Mouse (Mus musculus) left cerebral cortex, adult 2 months (tissue): ENCODE measurements around the gene Zkscan1. TPM values are rescaled to one million over a fixed set of nuclear protein-coding genes. Genes with fewer than 3 reads are reported as not detected.

ENCODE experiments used
- DNase-seq, 2 experiments: peaks; one replicate each; pipeline ENCODE4 v3.0.0; 2021 to 2022; ENCODE audit warnings: low spot score in 2 of 2, mixed read lengths in 1 of 2; ENCODE audit errors: extremely low spot score in 1 of 2
- H3K27ac ChIP-seq: fragments of 200-600 bp; 2 replicates; pipeline ENCODE4 v1.8.1; 2022
- H3K4me3 ChIP-seq: fragments of 200-600 bp; 2 replicates; pipeline ENCODE4 v1.8.1; 2022
- CTCF ChIP-seq: fragments of 200-600 bp; IDR thresholded peaks from 2 replicates; pipeline ENCODE4 v1.8.1; 2022; ENCODE audit warnings: antibody characterized with exemption, mild to moderate bottlenecking, moderate library complexity
- intact Hi-C: fragments of 180-260 bp; cut with DNase I; formaldehyde crosslinking; loops from one replicate; pipeline ENCODE4 v1.15.1; 2025
- total RNA-seq, 2 experiments: library from RNA; stranded (reverse); gene quantifications; 2 replicates each; pipeline ENCODE4 v1.2.3; 2021

Zkscan1 gene
- total RNA-seq, 2 experiments from 2014 or later: 39.1 to 42.2 TPM

GRCm38 (mm10) chr5:138118041-138118440 lies 33.2 kb downstream of the Zkscan1 start:
- Histone ChIP-seq H3K27ac (no peak overlapping the region), H3K4me3 (peak overlapping the region; percentile 79; the same call in 1 of the 2 replicates)
- intact Hi-C loops: loop anchor here (10.0 kb wide), 1 partner anchor 333 kb away; the partner anchor contains the start of genes Mepce and Zcwpw1
- TF ChIP-seq CTCF: peak; percentile 11
- no peak for DNase-seq

DNA sequence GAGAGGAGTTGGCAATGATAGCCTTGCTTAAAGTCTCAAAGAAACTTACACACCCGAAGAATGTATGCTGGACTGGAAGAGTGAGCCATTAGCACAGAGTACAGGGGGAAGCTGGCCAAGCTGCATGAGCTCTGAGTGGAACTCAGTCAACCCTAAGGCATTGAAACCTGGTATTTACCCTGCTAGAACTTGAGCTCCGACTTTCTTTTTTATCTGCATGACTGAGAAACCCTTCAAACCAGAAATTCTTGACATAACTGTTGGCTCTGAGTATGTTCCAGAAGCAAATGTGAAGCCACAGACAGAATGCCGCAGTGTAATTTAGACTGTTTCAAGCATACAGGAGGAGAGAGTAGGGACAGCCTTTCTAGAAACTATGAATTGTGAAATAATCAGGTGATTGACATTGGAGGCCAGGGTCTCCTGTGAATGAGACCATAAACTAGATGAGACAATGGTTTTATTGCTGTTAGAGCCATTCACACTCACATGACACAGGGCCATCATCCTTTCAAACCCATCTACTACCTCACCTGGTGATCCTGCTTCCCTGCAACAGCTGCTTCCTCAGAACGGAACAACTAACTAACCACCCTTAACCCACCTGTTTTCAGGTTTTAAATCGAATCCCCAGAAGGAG lies 47.7 kb downstream of the Zkscan1 start:
- intact Hi-C loops: no loop called here
- DNase-seq: no peak
- no peak for TF ChIP-seq CTCF
- Histone ChIP-seq H3K27ac (no peak overlapping the region), H3K4me3 (no peak overlapping the region)

DNA sequence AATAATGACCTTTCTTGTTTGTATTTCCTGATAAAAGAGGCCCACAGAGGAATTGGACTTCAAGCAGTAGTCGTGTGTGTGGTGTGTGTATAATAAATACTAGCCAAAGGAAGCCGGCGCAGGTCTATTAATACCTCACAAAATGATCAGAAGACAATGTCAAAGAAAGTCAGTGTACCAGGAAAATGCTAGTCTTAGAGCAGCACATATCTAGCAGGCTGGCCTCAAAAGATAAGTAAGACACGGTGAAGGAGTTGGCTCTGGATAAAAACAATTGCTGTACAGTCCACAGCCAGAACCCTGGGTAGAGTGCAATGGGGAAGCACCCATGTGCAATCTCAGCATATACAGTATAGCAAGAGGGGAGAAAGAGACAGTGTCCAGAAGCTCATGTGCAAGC lies 52.4 kb downstream of the Zkscan1 start:
- Histone ChIP-seq H3K27ac (no peak overlapping the region), H3K4me3 (no peak overlapping the region)
- DNase-seq: no peak
- intact Hi-C loops: loop anchor here (2.0 kb wide), 1 partner anchor 250 kb away; no protein-coding TSS in a partner anchor
- no peak for TF ChIP-seq CTCF

GRCm38 (mm10) chr5:138137935-138138549 lies 53.2 kb downstream of the Zkscan1 start:
- no peak overlapping the region for H3K4me3 ChIP-seq
- intact Hi-C loops: loop anchor here (2.0 kb wide), 1 partner anchor 251 kb away; no protein-coding TSS in a partner anchor
- peak; percentile 64 for TF ChIP-seq CTCF
- no peak for DNase-seq
- H3K27ac ChIP-seq: no peak overlapping the region

DNA sequence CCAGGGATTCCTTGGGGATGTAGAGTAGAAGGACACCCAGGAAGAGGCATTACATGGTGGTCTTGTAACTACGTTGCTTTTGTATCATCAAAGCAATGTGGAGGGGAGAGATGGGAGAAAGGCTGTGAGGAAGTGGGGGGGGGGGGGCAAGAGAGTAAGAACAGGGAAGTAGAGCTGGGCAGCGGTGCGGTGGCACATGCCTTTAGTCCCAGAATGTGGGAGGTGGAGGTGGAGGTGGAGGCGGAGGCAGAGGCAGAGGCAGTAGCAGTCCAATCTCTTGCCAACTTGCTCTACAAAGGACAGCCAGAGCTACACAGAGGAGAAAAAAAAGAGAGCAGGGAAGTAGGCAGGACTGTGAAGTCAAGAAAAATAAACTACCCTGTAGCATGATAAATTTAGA lies 53.7 kb downstream of the Zkscan1 start:
- no peak for DNase-seq
- TF ChIP-seq CTCF: no peak
- H3K27ac ChIP-seq: no peak overlapping the region
- intact Hi-C loops: no loop called here
- no peak overlapping the region for H3K4me3 ChIP-seq

DNA sequence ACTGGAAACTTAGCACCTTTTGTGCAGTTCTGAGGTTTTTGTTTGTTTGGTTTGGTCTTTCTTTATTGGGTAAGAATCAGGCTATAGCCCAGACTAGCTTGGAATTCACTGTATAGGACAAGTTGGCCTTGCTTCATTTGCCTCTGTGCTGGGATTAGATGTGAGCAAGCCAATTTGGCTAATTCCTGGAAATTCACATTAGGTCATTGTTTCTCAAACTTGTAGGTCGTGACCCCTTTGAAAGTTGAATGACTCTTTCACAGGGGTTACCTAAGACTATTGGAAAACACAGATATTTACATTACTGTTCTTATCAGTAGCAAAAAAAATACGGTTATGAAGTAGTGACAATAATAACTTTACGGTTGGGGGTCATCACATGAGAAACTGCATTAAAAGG lies 69.5 kb downstream of the Zkscan1 start:
- DNase-seq: no peak
- TF ChIP-seq CTCF: no peak
- intact Hi-C loops: loop anchor here (2.0 kb wide), 1 partner anchor 70 kb away; the partner anchor contains the start of gene Zkscan1

DNA sequence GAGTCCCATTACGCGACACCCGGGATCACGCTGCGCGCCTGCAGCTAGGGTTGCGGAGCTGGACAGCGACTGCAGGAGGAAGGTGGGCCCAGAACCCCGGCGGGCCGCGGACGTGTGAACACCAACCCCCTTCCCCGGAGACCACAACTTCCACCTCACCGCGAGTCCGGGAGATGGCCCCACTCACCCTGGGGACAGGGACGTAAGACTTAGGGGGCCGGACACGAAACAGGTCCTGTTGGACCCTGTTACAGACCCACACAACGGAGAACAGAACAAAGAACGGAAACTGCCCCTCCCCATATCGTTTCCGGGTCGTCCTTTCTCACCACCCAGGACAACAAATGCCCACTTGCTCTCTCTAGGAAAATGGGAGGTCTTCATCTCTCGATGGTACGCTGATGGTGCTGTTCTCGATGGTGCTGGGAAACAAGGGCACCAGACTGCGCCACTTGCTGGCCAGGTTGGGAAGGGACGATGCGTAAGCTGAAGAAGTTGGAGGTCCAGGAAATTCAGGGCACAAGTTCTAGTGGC lies 70.6 kb downstream of the Zkscan1 start, which contains the start of gene Zfp113:
Gene Zfp113, minus strand, starts transcription at position 302 of the 534 bp plus-strand sequence.
- intact Hi-C loops: loop anchor here (1.0 to 5.0 kb wide), 4 partner anchors 38 to 368 kb away; partner anchors contain the start of genes Mepce, Zcwpw1 and Zkscan1
- H3K27ac ChIP-seq: peak within 1 kb of the TSS; percentile 95

More for the DNA sequence above, 69.5 kb downstream of the Zkscan1 start:
- peak overlapping the region; percentile 84 for H3K4me3 ChIP-seq
- no peak overlapping the region for H3K27ac ChIP-seq

More for the DNA sequence above, 70.6 kb downstream of the Zkscan1 start, which contains the start of gene Zfp113:
- TF ChIP-seq CTCF: peak; percentile 85
- DNase-seq: peak; percentile 86 to 90
- peak within 1 kb of the TSS; percentile 84 for H3K4me3 ChIP-seq

Other genes starting within 250 kb of the Zkscan1 start
- gene Pilra, start 248.8 kb upstream of the Zkscan1 start, total RNA-seq: 1 to 10 TPM in 1 of 2 experiments, under 1 TPM in 1; 0.54 to 1.3 TPM
- not detected for gene Pilrb1, start 227.0 kb upstream of the Zkscan1 start, total RNA-seq
- gene Pilrb2, start 213.3 kb upstream of the Zkscan1 start, total RNA-seq: not detected
- gene Cyp3a13, start 163.5 kb upstream of the Zkscan1 start, total RNA-seq: under 1 TPM in 1 of 2 experiments, not detected in 1; 0.14 TPM
- 10 to 100 TPM; 17.1 to 17.6 TPM for gene Gjc3, start 122.0 kb upstream of the Zkscan1 start, total RNA-seq
- gene Azgp1, start 103.6 kb upstream of the Zkscan1 start, total RNA-seq: not detected
- not detected for gene Smok3a, start 63.8 kb upstream of the Zkscan1 start, total RNA-seq
- gene Smok3b, start 63.7 kb upstream of the Zkscan1 start, total RNA-seq: not detected
- not detected for gene Smok3c, start 31.9 kb upstream of the Zkscan1 start, total RNA-seq
- gene Zscan21, start 31.8 kb downstream of the Zkscan1 start, total RNA-seq: 10 to 100 TPM; 14.7 to 16.5 TPM
- 10 to 100 TPM; 10.7 to 13.4 TPM for gene Zfp113, start 70.7 kb downstream of the Zkscan1 start, total RNA-seq
- 100 to 1,000 TPM; 125 to 136 TPM for gene Cops6, start 76.0 kb downstream of the Zkscan1 start, total RNA-seq
- 10 to 100 TPM; 24.5 to 28.5 TPM for gene Ap4m1, start 86.9 kb downstream of the Zkscan1 start, total RNA-seq
- 10 to 100 TPM; 16.0 to 18.9 TPM for gene Mcm7, start 87.3 kb downstream of the Zkscan1 start, total RNA-seq
- gene Taf6, start 102.4 kb downstream of the Zkscan1 start, total RNA-seq: 10 to 100 TPM; 43.8 to 45.2 TPM
- 10 to 100 TPM; 13.5 to 17.1 TPM for gene Cnpy4, start 102.4 kb downstream of the Zkscan1 start, total RNA-seq
- 1 to 10 TPM; 7.8 to 9.3 TPM for gene Mblac1, start 109.2 kb downstream of the Zkscan1 start, total RNA-seq
- under 1 TPM in 1 of 2 experiments, not detected in 1; 0.14 TPM for gene Nxpe5, start 140.8 kb downstream of the Zkscan1 start, total RNA-seq
- 10 to 100 TPM; 47.7 to 49.6 TPM for gene Lamtor4, start 170.4 kb downstream of the Zkscan1 start, total RNA-seq
- gene BC037034, start 178.9 kb downstream of the Zkscan1 start, total RNA-seq: 10 to 100 TPM; 64.2 to 67.8 TPM
- gene Gal3st4, start 187.8 kb downstream of the Zkscan1 start, total RNA-seq: 1 to 10 TPM; 3.2 to 3.3 TPM
- gene Gm43720, start 194.9 kb downstream of the Zkscan1 start, total RNA-seq: under 1 TPM in 1 of 2 experiments, not detected in 1; 0.09 TPM
- gene Gpc2, start 194.9 kb downstream of the Zkscan1 start, total RNA-seq: 1 to 10 TPM in 1 of 2 experiments, under 1 TPM in 1; 0.61 to 1.9 TPM
- under 1 TPM; 0.65 to 0.68 TPM for gene Stag3, start 195.2 kb downstream of the Zkscan1 start, total RNA-seq